Mouse (Mus musculus) testis, postnatal 10 days (tissue): Measurements from ENCODE around the gene Cntnap2.

ENCODE experiments used
- DNase-seq: peaks from one replicate; pipeline ENCODE4 v3.0.0; 2021; ENCODE audit warnings: low spot score

Cntnap2 gene

GRCm38 (mm10) chr6:46696187-46696586, 1637.0 kb downstream of the Cntnap2 start:
- DNase-seq: no peak

- DNase-seq: no peak
Observed at GRCm38 (mm10) chr6:46699343-46699742, 1640.2 kb downstream of the Cntnap2 start.

GRCm38 (mm10) chr6:46704293-46705170, 1645.4 kb downstream of the Cntnap2 start:
- no peak for DNase-seq

GRCm38 (mm10) chr6:46705926-46706325, 1646.8 kb downstream of the Cntnap2 start:
- DNase-seq: no peak

GRCm38 (mm10) chr6:46716576-46716975, 1657.4 kb downstream of the Cntnap2 start:
- DNase-seq: no peak

GRCm38 (mm10) chr6:46733794-46734193, 1674.6 kb downstream of the Cntnap2 start:
- no peak for DNase-seq

GRCm38 (mm10) chr6:46748448-46748847, 1689.3 kb downstream of the Cntnap2 start:
- DNase-seq: no peak

GRCm38 (mm10) chr6:46763481-46763880, 1704.3 kb downstream of the Cntnap2 start:
- no peak for DNase-seq

- DNase-seq: no peak
Observed at GRCm38 (mm10) chr6:46774529-46774928, 1715.4 kb downstream of the Cntnap2 start.

GRCm38 (mm10) chr6:46802264-46803110, 1743.3 kb downstream of the Cntnap2 start:
- DNase-seq: no peak

- no peak for DNase-seq
Observed at GRCm38 (mm10) chr6:46856635-46857034, 1797.5 kb downstream of the Cntnap2 start.

- no peak for DNase-seq
Observed at GRCm38 (mm10) chr6:46861076-46861475, 1801.9 kb downstream of the Cntnap2 start.

- DNase-seq: no peak
Observed at GRCm38 (mm10) chr6:46866317-46866716, 1807.2 kb downstream of the Cntnap2 start.

GRCm38 (mm10) chr6:46886230-46886629, 1827.1 kb downstream of the Cntnap2 start:
- DNase-seq: no peak

GRCm38 (mm10) chr6:46909167-46909566, 1850.0 kb downstream of the Cntnap2 start:
- DNase-seq: no peak

- DNase-seq: no peak
Observed at GRCm38 (mm10) chr6:46918701-46919274, 1859.6 kb downstream of the Cntnap2 start.

- DNase-seq: no peak
Observed at GRCm38 (mm10) chr6:46919973-46920372, 1860.8 kb downstream of the Cntnap2 start.

- no peak for DNase-seq
Observed at GRCm38 (mm10) chr6:46924709-46925108, 1865.6 kb downstream of the Cntnap2 start.

GRCm38 (mm10) chr6:46945703-46946102, 1886.5 kb downstream of the Cntnap2 start:
- DNase-seq: no peak

- peak; percentile 83 for DNase-seq
Observed at GRCm38 (mm10) chr6:46961022-46961686, 1902.0 kb downstream of the Cntnap2 start.

- no peak for DNase-seq
Observed at GRCm38 (mm10) chr6:46963261-46963660, 1904.1 kb downstream of the Cntnap2 start.

GRCm38 (mm10) chr6:46963693-46964092, 1904.5 kb downstream of the Cntnap2 start:
- DNase-seq: no peak
